Mouse (Mus musculus) spleen, postnatal 14 days (tissue): ENCODE measurements around the gene Pacrg.

Source experiments
- DNase-seq, 2 experiments: peaks; one replicate each; pipeline ENCODE4 v3.0.0; 2021 to 2022; ENCODE audit warnings: low spot score in 2 of 2

Pacrg gene

GRCm38 (mm10) chr17:10550781-10551520 is 289.2 kb downstream of the Pacrg start:
- no peak for DNase-seq

GRCm38 (mm10) chr17:10549825-10550224 is 290.3 kb downstream of the Pacrg start:
- DNase-seq, result no peak

GRCm38 (mm10) chr17:10548969-10549368 is 291.1 kb downstream of the Pacrg start:
- no peak for DNase-seq

GRCm38 (mm10) chr17:10540772-10541171 is 299.3 kb downstream of the Pacrg start:
- no peak for DNase-seq

- no peak for DNase-seq
Measured at GRCm38 (mm10) chr17:10534206-10534605, 305.9 kb downstream of the Pacrg start.

- DNase-seq, result no peak
Measured at GRCm38 (mm10) chr17:10533461-10533860, 306.6 kb downstream of the Pacrg start.

- DNase-seq, result no peak
Measured at GRCm38 (mm10) chr17:10531024-10531423, 309.1 kb downstream of the Pacrg start.

GRCm38 (mm10) chr17:10529329-10529955 is 310.7 kb downstream of the Pacrg start:
- DNase-seq, result no peak

- DNase-seq, result no peak
Measured at GRCm38 (mm10) chr17:10521282-10521681, 318.8 kb downstream of the Pacrg start.

- no peak for DNase-seq
Measured at GRCm38 (mm10) chr17:10519506-10520155, 320.5 kb downstream of the Pacrg start.

GRCm38 (mm10) chr17:10514812-10515211 is 325.3 kb downstream of the Pacrg start:
- DNase-seq, result no peak

- no peak for DNase-seq
Measured at GRCm38 (mm10) chr17:10510913-10511759, 329.0 kb downstream of the Pacrg start.

GRCm38 (mm10) chr17:10510467-10510866 is 329.6 kb downstream of the Pacrg start:
- no peak for DNase-seq

GRCm38 (mm10) chr17:10508088-10508487 is 332.0 kb downstream of the Pacrg start:
- no peak for DNase-seq

- no peak for DNase-seq
Measured at GRCm38 (mm10) chr17:10507466-10507865, 332.6 kb downstream of the Pacrg start.

GRCm38 (mm10) chr17:10506896-10507295 is 333.2 kb downstream of the Pacrg start:
- DNase-seq, result no peak

GRCm38 (mm10) chr17:10501439-10501838 is 338.7 kb downstream of the Pacrg start:
- no peak for DNase-seq

GRCm38 (mm10) chr17:10500795-10501432 is 339.2 kb downstream of the Pacrg start:
- no peak for DNase-seq

GRCm38 (mm10) chr17:10498935-10499655 is 341.0 kb downstream of the Pacrg start:
- no peak for DNase-seq

GRCm38 (mm10) chr17:10497781-10498420 is 342.2 kb downstream of the Pacrg start:
- no peak for DNase-seq
